Mouse (Mus musculus): ENCODE results near the gene Pde4dip.

GRCm38 (mm10) chr3:97901586-97901985, 13.1 kb upstream of the Pde4dip start:
- no peak for TF ChIP-seq CTCF (IDR thresholded peaks at IDR 0.05; ENCODE audit: borderline replicate concordance, control insufficient read depth, extremely low read depth, insufficient read depth, low read length, poor library complexity)
- TF ChIP-seq POLR2A (IDR thresholded peaks at IDR 0.05; ENCODE audit: control insufficient read depth, extremely low read depth, insufficient read depth, low read length, poor library complexity): no peak
